Comparison of ENCODE assay signal across 8 mouse cellular contexts in the genomic region with DNA sequence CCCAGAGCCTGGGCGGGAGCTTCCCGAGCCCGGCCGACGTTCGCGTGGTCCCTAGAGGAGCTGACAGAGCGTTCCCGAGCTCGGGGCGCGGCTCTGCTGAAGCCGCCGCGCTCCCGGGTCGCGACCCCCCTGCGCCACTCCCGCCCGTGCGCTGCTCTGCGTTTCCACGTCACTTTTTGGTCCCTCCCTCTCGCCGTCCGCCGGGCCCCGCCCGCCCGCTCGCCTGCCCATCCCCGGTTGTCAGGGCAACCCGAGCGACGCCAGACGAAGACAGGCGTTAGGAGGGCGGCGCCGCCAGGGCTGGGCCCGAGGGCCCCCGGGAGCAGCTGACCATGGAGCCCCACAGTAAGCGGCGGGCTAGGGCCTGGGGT. TPM values are rescaled to one million over a fixed set of nuclear protein-coding genes. Genes with fewer than 3 reads are reported as not detected.
DNase-seq lines count a peak whose midpoint lies in the region; ATAC-seq and TF ChIP-seq lines count a peak whose summit lies in the region.

A gene (plus strand): TSS at position 236 of the 371 bp plus-strand sequence.

- no peaks in the 10 kb centered on the region for H3K9me3 ChIP-seq in hindbrain, postnatal 0 days (ENCODE audit: low read length)

- TF ChIP-seq CTCF in gastrocnemius, adult 2 months (IDR thresholded peaks at IDR 0.05), result no peak; the same call in 1 of the 2 replicates
- TF ChIP-seq CTCF in hindbrain, postnatal 0 days (IDR thresholded peaks at IDR 0.05; ENCODE audit: low read depth), result no peak

- no peaks in the 10 kb centered on the region for H3K27me3 ChIP-seq in hindbrain, postnatal 0 days (ENCODE audit: insufficient read depth, low read length)

- H3K4me3 ChIP-seq in gastrocnemius, adult 2 months, result peak within 1 kb of the TSS; percentile 76
- peak within 1 kb of the TSS; percentile 95 for H3K4me3 ChIP-seq in hindbrain, postnatal 0 days (ENCODE audit: low read length)

- no peaks in the 10 kb centered on the region for H3K36me3 ChIP-seq in hindbrain, postnatal 0 days (ENCODE audit: insufficient read depth, low read length)

- H3K4me2 ChIP-seq in hindbrain, postnatal 0 days (ENCODE audit: low read depth, low read length), result peak within 1 kb of the TSS; percentile 68

- DNase-seq in cerebellum, postnatal 4 days (ENCODE audit: low spot score in 2 of 2), result peak; percentile 67 to 85
- DNase-seq in gastrocnemius, adult 2 months, result peak; percentile 94
- peak; percentile 92 for DNase-seq in hindbrain, postnatal 0 days (ENCODE audit: low spot score)
- DNase-seq in left cerebral cortex, postnatal 14 days (ENCODE audit: low spot score in 2 of 2), result peak; percentile 82 to 85
- DNase-seq in right cerebral cortex, postnatal 14 days, result peak; percentile 88
- DNase-seq in urinary bladder, postnatal 36 days (ENCODE audit: low spot score in 2 of 2), result peak; percentile 74 to 84

- intact Hi-C loops in gastrocnemius, adult 2 months (cut with DNase I), result loop anchor here (2.0 kb wide), 1 partner anchor 68 kb away; a partner anchor contains a TSS
- intact Hi-C loops in left cerebral cortex, postnatal 14 days (cut with DNase I), result loop anchor here (5.0 kb wide), 1 partner anchor 69 kb away; a partner anchor contains a TSS

- H3K4me1 ChIP-seq in hindbrain, postnatal 0 days (ENCODE audit: insufficient read depth, low read length), result peaks cover 14% of the 10 kb centered on the region; the same call in 1 of the 2 replicates

- ATAC-seq in activated CD4-positive, CD25-positive, alpha-beta regulatory T cell, adult 4 months, result peak; percentile 87
- ATAC-seq in hindbrain, postnatal 0 days, result peak; percentile 96
- peak; percentile 93 for ATAC-seq in megakaryocyte-erythroid progenitor cell, adult 5-6 weeks (replicated peaks; ENCODE audit: low FRiP score, low TSS enrichment, poor library complexity, severe bottlenecking)

- WGBS in hindbrain, postnatal 0 days, result under 1% methylated on average over 27 of the region's 45 CpGs

- peak within 1 kb of the TSS; percentile 82 for H3K9ac ChIP-seq in hindbrain, postnatal 0 days (replicated peaks; ENCODE audit: low read length)

- peak within 1 kb of the TSS; percentile 97 for H3K27ac ChIP-seq in gastrocnemius, adult 2 months
- H3K27ac ChIP-seq in hindbrain, postnatal 0 days, result peak within 1 kb of the TSS; percentile 41; the same call in 1 of the 2 replicates

RNA-seq across cellular contexts. Expression of the gene that starts here (rescaled TPM):
- not detected for polyA plus RNA-seq in activated CD4-positive, CD25-positive, alpha-beta regulatory T cell, adult 4 months (2017; shearing (Covaris generic))
- not detected for total RNA-seq in gastrocnemius, adult 2 months (2021)
- total RNA-seq in hindbrain, postnatal 0 days (2014; rRNA removed), result 3.1 and 3.6 TPM in 2 replicates
- polyA plus RNA-seq in hindbrain, postnatal 0 days (2015; fragmentation: Nextera tagmentation; extraction: Ambion mirVana), result 6.0 and 6.6 TPM in 2 replicates
- 1 to 10 TPM; 3.8 to 3.9 TPM for total RNA-seq in left cerebral cortex, postnatal 14 days (2021)
- not detected in 2 replicates for total RNA-seq in megakaryocyte-erythroid progenitor cell, adult 5-6 weeks (2014; fragmentation: Nextera tagmentation)
- total RNA-seq in megakaryocyte-erythroid progenitor cell, adult 5-6 weeks (2017), result not detected in 2 replicates

Comparison
In these comparisons a context has a peak if more than half of its experiments do, and no peak if none do; other contexts are left out.
1. Peak in every context shown above with its lines: DNase-seq, ATAC-seq, H3K4me3 ChIP-seq and H3K27ac ChIP-seq.
2. Peak in ATAC-seq in activated CD4-positive, CD25-positive, alpha-beta regulatory T cell, adult 4 months; RNA of the gene not detected or under 1 TPM.
3. Peak in DNase-seq, H3K4me3 ChIP-seq and H3K27ac ChIP-seq in gastrocnemius, adult 2 months; RNA of the gene not detected or under 1 TPM.
4. Peak in ATAC-seq in megakaryocyte-erythroid progenitor cell, adult 5-6 weeks; RNA of the gene not detected or under 1 TPM.